Mouse (Mus musculus): ENCODE results near the gene Gm29609.

GRCm38 (mm10) chr5:31151746-31152145 is 28.0 kb downstream of the Gm29609 start:
- no peak for TF ChIP-seq CTCF (IDR thresholded peaks at IDR 0.05; ENCODE audit: insufficient read depth, low read depth, low read length)
- TF ChIP-seq POLR2A (IDR thresholded peaks at IDR 0.05; ENCODE audit: insufficient read depth, low read depth, low read length) = no peak
